Mouse (Mus musculus) kidney, postnatal 36 days (tissue): ENCODE results near the gene Cish.
A peak's percentile ranks its signal among the peaks of the same experiment; 100 is the strongest.

Experiments
- DNase-seq, 2 experiments: peaks; one replicate each; pipeline ENCODE4 v3.0.0; 2021 to 2022; ENCODE audit warnings: mixed read lengths in 2 of 2

The Cish gene

DNA sequence AAGGTAGTCTGAATTCAATTTTAAA, at the start of gene Cish:
TSS of gene Cish (plus strand) at position 11 of the 25 bp plus-strand sequence.
- no peak for DNase-seq

DNA sequence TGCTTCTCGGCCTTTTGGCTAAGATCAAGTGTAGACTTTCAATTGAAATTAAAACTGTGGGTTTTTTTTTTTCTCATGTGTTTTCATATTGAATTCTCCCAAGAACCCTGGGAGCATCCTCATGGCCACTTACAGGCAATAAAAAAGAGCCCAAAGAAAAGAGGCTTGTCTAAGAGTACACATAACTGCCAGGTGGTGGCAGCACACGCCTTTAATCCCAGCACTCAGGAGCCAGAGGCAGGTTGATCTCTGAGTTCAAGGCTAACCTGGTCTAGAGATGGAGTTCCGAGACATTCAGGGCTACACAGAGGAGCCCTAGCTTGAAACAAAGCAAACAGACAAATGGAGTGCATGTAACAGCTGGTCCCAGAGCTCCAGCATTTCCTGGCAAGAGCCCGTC, 49.7 kb upstream of the Cish start:
- peak; percentile 28 to 64 for DNase-seq

DNA sequence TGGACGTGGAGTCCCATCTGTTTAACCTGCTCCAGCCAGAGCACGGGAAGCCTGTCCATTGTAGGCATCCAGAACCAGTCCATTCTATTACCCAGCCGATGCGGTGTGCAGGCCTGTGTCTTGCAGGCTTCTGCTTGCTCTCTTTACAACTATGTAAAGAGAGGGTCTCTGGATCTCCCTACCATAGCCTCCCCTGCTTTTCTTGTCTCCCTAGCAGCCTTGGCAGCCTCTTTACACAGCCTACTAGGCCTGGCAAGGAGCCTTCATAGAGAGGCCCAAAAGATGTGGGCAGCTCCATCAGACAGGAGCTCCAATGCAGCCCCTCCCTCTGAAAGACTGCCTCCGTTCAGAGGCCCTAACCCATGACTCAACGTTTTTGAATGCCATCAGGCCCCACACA, 46.7 kb upstream of the Cish start:
- DNase-seq, result no peak

- no peak for DNase-seq
Measured at GRCm38 (mm10) chr9:107250416-107251337, 45.1 kb upstream of the Cish start.

- peak; percentile 17 to 36 for DNase-seq
Measured at GRCm38 (mm10) chr9:107252164-107252563, 43.7 kb upstream of the Cish start.

DNA sequence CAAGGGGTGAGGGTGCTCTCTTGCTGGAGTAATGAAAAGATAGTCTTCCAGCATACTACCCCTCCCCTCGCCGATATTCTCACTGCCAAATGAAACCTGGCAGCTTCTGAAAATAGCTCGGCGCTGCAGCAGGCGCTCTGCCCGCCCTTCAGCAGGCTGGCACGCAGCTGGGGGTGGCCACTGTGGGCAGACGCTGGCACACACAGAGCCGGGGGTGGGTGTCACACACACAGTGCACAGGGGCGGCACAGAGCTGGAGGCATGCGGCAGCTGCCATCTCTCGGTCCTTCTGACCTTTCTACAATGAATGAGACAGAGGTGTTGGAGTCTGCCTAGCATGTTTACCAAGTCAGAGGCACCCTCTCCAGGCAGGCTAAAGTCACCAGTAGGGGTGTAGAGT, 41.4 kb upstream of the Cish start:
- DNase-seq, result peak; percentile 52 to 60

DNA sequence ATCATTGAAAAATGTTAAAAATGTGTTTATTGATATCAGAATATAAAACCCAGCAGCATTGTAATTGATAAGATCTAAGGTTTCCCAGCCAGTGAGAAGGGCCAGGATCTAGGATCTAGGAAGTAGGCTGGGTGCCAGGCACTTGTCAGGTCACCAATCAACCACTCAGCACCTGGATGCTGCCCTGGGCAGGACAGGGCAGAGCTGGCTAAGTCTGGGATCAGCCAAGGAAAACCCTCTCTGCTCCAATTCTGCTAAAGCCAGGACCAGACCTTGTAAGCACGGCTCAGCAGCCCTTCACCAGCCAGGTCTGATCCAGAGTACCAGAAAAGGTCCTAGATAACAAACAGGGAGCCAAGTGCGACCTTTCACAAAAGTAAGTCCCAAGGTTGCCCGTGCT, 40.9 kb upstream of the Cish start:
- peak; percentile 67 to 73 for DNase-seq

- no peak for DNase-seq
Measured at GRCm38 (mm10) chr9:107255596-107255995, 40.2 kb upstream of the Cish start.

DNA sequence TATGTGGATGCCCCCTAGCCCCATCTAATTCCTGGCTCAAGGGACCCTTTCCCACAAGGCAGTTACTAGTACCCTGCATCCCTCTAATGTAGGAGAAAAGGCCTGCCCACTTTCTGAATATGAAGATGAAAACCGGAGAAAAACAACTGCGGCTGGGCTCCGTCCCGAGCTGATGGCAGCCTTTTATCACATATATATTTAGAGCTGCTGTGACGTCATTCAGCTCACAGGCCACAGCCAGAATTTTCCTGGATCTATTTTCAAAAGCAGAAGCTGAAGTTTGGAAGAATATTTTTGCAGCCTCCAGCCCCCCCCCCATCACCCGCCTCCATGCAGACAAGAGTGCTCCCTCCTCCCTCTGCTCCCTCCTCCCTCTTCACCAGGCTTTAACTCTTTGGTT, 36.3 kb upstream of the Cish start:
- no peak for DNase-seq

DNA sequence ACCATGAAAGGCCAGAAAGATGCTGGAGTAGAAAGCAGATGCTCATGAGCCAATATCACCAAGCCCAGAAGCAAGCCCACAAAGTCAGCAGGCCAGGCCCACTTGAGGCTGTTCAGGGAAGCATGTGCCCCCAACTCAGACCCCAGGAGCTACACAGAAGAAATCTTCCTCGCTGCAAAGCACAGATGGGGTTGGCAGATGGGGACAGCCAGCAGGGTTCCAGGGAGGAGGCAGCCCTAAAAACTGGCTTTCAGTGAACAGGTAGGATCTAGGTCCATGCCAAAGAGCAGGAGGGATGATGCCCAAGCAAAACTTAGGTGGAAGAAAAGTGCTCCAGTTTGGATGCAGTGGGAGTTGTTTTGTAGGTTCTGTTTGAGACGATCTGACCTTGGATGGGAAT, 35.4 kb upstream of the Cish start:
- no peak for DNase-seq

GRCm38 (mm10) chr9:107260836-107261235, 35.0 kb upstream of the Cish start:
- DNase-seq, result no peak

DNA sequence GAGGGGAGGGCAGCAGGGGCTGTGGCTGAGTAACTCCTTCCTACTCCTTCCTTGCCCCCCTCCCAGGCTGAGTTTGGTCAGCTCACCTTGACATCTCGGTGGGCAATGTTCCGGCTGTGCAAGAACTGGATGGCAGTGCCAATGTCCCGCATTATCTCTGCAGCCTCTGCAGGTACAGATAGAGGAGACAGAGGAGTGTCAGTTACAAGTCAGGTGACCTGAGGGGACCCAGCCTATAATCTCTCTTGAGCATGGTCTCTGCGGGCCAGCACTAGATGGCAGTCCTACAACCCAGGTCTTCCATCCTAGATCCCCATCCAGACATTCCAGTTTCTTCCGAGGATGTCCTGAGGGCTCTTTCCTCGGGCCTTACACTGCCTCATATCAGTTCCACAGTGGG, 34.0 kb upstream of the Cish start:
- DNase-seq, result no peak

DNA sequence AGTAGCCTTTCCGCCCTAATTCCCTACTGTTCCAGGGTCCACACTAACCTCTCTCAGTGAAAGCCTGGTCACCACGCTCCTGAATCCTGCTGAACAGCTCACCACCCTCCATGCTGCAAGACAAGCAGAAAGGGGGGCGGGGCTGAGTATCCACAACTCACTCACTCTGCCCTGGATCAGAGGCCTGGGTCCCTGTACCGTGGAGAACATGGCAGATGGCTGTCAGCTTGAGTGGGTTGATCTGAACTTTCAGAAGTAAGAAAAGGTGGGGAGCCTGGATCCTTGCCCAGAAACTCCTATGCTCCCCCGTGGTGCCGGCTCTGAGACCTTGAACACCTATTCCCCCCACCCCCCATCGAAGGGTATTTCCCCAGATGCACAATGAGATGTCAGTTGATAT, 33.5 kb upstream of the Cish start:
- no peak for DNase-seq

DNA sequence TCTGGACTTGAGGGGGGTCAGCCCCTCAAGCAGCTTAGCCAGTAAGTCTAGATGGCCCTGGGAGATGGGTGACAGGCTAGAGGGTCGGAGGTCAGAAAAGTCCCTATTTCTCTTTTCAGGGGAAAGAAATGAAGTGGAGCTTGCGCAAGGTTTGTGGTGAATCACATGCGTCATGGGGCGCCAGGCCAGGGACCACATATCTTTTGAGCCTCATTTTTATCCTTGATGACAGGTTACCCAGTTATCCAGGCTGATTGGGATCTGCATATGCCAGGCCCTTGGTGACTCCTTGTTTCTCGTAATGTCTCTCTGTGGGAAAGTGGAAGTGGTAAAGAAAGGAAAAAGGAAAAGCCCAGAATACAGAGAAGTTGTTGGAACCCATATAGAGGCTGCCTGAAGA, 31.9 kb upstream of the Cish start:
- peak in 1 of 2 experiments; percentile 12 for DNase-seq

GRCm38 (mm10) chr9:107264731-107265130, 31.1 kb upstream of the Cish start:
- no peak for DNase-seq

DNA sequence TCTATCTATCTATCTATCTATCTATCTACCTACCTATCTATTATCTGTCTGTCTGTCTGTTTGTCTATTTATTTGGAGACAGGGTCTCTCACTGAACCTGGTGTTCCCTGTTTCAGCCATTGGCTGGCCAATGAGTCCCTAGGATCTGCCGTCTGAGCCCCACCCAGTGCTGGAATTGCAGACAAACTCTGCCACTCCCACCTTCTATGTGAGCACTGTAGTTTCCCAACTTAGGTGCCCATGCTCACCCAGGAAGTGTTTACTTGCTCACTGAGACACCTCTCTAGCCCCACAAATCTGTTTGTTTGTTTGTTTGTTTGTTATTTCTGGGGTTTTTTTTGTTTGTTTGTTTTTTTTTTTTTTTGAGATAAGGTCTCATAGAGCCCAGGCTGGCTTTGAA, 28.8 kb upstream of the Cish start:
- DNase-seq, result no peak

DNA sequence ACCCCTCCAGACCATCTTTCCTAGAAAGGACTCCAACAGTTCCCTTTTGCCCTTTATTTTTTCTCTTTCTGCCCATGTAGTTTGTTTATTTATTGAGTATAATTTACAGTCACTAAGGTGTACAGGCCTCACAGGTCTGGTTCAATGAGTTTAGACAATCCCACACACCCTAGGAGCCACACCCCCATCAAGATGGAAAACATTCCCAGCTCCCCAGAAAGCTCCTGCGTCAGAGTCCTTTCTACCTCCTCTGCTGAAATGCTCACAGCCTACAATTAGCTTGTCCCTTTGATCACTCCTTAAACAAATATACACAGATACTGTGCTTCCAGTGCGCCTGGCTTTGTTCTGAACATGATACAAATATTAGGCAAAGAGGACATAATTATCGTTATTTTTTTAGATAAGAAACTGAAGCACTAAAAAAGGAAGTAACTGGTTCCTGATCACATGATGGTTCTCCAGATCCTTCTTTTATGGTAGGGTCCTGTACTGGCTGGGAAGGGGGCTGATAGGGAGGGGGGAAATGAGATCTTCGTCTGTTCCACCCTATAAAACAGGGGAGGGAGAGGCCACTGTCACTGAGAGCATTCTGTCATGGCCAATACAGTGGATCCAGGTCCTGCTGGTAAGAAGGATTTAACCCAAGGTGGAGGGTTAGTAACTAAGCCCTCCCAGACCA, 28.0 kb upstream of the Cish start:
- DNase-seq, result no peak

DNA sequence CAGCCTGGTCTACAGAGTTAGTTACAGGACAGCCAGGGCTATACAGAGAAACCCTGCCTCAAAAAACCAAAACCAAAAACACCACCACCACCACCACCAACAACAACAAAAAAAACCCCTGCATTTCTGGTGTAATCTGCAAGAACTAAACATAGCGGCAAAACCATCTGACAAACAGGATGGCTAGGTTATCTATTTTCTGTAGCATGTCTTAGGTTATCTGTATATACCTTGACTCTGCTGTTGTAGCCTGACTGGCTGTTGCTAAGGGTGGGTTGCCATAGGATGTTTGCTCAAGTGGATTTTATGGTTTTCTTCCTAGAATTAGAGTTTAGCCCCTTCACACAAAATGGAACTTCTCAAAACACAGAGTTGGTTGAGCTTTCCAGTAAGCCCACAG, 26.1 kb upstream of the Cish start:
- no peak for DNase-seq

GRCm38 (mm10) chr9:107271177-107271938, 24.5 kb upstream of the Cish start:
- no peak for DNase-seq

DNA sequence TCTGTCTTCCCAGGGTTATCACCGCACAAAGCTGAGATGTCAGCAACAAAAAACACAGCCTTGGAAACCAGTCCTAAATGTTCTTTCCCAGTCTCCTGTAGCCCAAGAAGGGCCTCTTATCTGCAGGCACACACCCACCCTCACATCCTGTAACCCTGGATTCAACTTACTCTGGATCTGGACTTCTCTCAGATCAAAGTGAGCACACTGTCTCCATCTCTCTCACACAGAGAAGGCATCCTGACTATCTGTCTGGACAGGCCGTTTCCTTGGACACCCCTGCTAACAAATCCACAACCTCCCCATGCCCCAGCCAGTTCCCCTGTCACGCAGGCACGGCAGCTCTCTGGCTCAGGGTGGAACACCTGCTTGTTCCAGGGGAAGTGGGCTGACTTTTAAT, 23.5 kb upstream of the Cish start:
- DNase-seq, result no peak

- no peak for DNase-seq
Measured at GRCm38 (mm10) chr9:107273184-107273583, 22.6 kb upstream of the Cish start.

GRCm38 (mm10) chr9:107274751-107275150, 21.1 kb upstream of the Cish start:
- no peak for DNase-seq

DNA sequence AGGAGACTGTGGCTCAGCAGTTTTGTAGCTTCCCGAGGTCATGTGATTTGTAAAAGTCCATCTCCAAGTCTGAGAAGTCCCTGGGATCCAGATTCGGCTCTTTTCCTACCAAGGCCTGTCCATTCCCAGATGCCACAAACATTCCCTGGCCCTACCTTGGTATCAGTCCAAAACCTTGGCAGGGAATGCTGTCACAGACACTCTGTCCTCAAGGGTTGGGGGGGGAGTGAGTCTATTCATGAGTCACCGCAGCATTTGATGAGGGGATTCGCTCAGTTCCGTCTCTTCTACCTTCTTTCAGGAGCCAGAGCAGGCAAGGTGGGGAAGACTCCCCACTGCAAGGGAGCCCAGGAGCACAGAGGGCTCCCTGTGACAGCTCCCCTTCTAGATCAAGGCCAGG, 20.1 kb upstream of the Cish start:
- DNase-seq, result no peak

DNA sequence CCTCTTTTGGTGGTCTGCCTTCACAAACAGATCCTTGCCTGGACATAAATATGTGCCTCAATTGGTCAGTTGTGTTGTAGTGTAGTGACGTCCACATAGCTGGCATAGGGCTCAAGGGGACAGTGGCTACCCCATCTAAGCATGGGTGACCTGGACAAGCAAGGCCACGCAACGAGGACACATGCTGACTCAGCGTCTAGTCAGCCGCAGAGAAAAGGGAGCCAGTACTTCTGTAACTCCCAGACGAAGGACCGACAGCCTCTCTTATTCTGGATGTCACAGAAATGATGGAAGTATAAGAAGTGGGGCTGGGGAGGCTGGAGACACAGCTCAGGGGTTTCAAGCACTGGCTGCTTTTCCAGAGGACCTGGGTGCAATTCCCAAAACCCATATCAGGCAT, 18.2 kb upstream of the Cish start:
- DNase-seq, result no peak
